Mouse (Mus musculus): ENCODE results near the gene Rasal2. TPM values are rescaled to one million over a fixed set of nuclear protein-coding genes. Genes with fewer than 3 reads are reported as not detected.

Gene Rasal2
- polyA plus RNA-seq, 1 experiment from 2014 or later, result 9.5 TPM

GRCm38 (mm10) chr1:157448805-157449188, 36.4 kb upstream of the Rasal2 start:
- H3K36me3 ChIP-seq, result no peaks in the 10 kb centered on the region
- H3K27me3 ChIP-seq, result no peaks in the 10 kb centered on the region
- no peak overlapping the region for H3K4me3 ChIP-seq
- H3K27ac ChIP-seq, result peak overlapping the region; percentile 71
- H3K4me1 ChIP-seq, result peaks cover 10% of the 10 kb centered on the region; the same call in 1 of the 2 replicates
- H3K9ac ChIP-seq, result no peak overlapping the region
- no peak overlapping the region for H3K4me2 ChIP-seq
- no peaks in the 10 kb centered on the region for H3K9me3 ChIP-seq
- no peak for ATAC-seq (ENCODE audit: borderline replicate concordance, extremely low read depth, low FRiP score, low TSS enrichment)
- 52% methylated on average over 5 of the region's 5 CpGs for WGBS

- ATAC-seq (ENCODE audit: borderline replicate concordance, extremely low read depth, low FRiP score, low TSS enrichment), result no peak
- no peaks in the 10 kb centered on the region for H3K9me3 ChIP-seq
- H3K4me1 ChIP-seq, result peaks cover 10% of the 10 kb centered on the region; the same call in 1 of the 2 replicates
- H3K9ac ChIP-seq, result no peak overlapping the region
- no peak overlapping the region for H3K4me3 ChIP-seq
- H3K36me3 ChIP-seq, result no peaks in the 10 kb centered on the region
- H3K27me3 ChIP-seq, result no peaks in the 10 kb centered on the region
- peak overlapping the region; percentile 71 for H3K27ac ChIP-seq
- H3K4me2 ChIP-seq, result no peak overlapping the region
- 35% methylated on average over 7 of the region's 7 CpGs for WGBS
Observed at GRCm38 (mm10) chr1:157448164-157448804, 35.9 kb upstream of the Rasal2 start.

- no peak overlapping the region for H3K27ac ChIP-seq
- 64% methylated on average over 4 of the region's 4 CpGs for WGBS
Observed at GRCm38 (mm10) chr1:157447142-157447541, 34.7 kb upstream of the Rasal2 start.

GRCm38 (mm10) chr1:157446325-157446724, 33.9 kb upstream of the Rasal2 start:
- WGBS, result 60% methylated on average over 7 of the region's 7 CpGs
- H3K4me1 ChIP-seq, result peaks cover 10% of the 10 kb centered on the region; the same call in 1 of the 2 replicates
- no peaks in the 10 kb centered on the region for H3K36me3 ChIP-seq
- no peak overlapping the region for H3K4me2 ChIP-seq
- H3K27ac ChIP-seq, result no peak overlapping the region
- H3K9me3 ChIP-seq, result no peaks in the 10 kb centered on the region
- no peak for ATAC-seq (ENCODE audit: borderline replicate concordance, extremely low read depth, low FRiP score, low TSS enrichment)
- H3K27me3 ChIP-seq, result no peaks in the 10 kb centered on the region
- H3K9ac ChIP-seq, result no peak overlapping the region
- H3K4me3 ChIP-seq, result no peak overlapping the region

More at GRCm38 (mm10) chr1:157447142-157447541, 34.7 kb upstream of the Rasal2 start:
- ATAC-seq (ENCODE audit: borderline replicate concordance, extremely low read depth, low FRiP score, low TSS enrichment), result no peak
- H3K9ac ChIP-seq, result no peak overlapping the region
- no peaks in the 10 kb centered on the region for H3K9me3 ChIP-seq
- H3K4me1 ChIP-seq, result peaks cover 10% of the 10 kb centered on the region; the same call in 1 of the 2 replicates
- no peaks in the 10 kb centered on the region for H3K36me3 ChIP-seq
- no peaks in the 10 kb centered on the region for H3K27me3 ChIP-seq
- no peak overlapping the region for H3K4me2 ChIP-seq
- H3K4me3 ChIP-seq, result no peak overlapping the region

DNA sequence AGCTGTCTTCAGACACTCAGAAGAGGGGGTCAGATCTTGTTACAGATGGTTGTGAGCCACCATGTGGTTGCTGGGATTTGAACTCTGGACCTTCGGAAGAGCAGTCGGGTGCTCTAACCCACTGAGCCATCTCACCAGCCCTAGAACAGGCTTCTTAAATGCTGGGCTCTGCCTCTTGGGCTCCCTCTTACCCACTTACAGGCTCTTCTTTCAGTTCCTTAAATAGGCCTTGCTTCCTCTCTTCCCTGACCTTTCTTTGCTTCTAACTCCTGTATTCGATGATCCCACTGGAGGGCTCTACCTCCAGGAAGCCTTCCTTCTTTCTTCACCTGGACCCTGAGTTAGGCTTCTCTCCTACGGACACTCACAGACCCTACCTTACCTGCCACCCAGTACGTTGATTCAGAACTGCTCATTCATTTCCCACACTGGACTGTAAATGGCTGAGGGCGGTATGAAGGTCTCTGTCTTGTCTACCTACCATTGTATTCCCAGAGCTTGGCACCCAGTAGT, 33.1 kb upstream of the Rasal2 start:
- no peak overlapping the region for H3K4me2 ChIP-seq
- no peaks in the 10 kb centered on the region for H3K9me3 ChIP-seq
- no peak overlapping the region for H3K9ac ChIP-seq
- ATAC-seq (ENCODE audit: borderline replicate concordance, extremely low read depth, low FRiP score, low TSS enrichment), result no peak
- H3K4me3 ChIP-seq, result no peak overlapping the region
- peaks cover 10% of the 10 kb centered on the region; the same call in 1 of the 2 replicates for H3K4me1 ChIP-seq
- no peak overlapping the region for H3K27ac ChIP-seq
- H3K36me3 ChIP-seq, result no peaks in the 10 kb centered on the region
- WGBS, result 83% methylated on average over 6 of the region's 6 CpGs
- H3K27me3 ChIP-seq, result no peaks in the 10 kb centered on the region

DNA sequence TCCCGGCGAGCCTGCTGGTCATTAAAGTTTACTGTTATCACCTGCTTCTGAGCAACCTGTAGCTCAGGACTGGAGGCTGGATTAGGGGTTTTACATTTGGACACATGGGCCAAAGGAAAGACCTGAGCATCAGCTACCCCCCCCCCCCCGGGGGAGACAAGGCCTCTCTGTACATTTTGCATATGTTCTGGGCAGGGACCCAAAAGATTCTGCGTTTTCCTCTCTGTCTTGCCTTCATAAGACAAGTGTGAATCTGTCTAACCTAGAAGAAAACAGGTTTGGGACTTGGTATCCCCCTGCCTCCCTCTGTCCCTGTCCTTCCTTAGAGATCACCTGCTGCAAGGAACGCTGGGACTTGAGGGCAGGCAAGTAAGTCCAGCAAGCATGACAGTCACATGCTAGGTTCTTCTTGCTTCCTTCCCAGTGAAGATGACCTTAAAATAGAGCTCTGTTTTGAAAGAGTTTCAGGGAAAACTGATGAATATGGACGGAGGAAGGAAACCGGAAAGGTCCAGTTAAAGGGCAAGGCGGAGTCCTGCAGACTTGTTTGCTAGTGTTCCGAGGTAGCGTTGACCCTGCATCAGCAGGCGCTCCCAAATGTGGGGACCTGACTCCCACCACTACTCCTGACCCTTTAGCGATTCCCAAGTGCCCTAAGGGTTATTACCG, 32.4 kb upstream of the Rasal2 start:
- no peak for ATAC-seq (ENCODE audit: borderline replicate concordance, extremely low read depth, low FRiP score, low TSS enrichment)
- Histone ChIP-seq H3K27ac (peak overlapping the region; percentile 71), H3K36me3 (no peaks in the 10 kb centered on the region), H3K9ac (no peak overlapping the region), H3K27me3 (no peaks in the 10 kb centered on the region), H3K4me2 (no peak overlapping the region), H3K4me3 (no peak overlapping the region), H3K9me3 (no peaks in the 10 kb centered on the region), H3K4me1 (0 out of 2 replicates have a peak, but pooled peaks cover 5% of the 10 kb centered on the region)
- WGBS, result 60% methylated on average over 13 of the region's 13 CpGs

GRCm38 (mm10) chr1:157443723-157444561, 31.5 kb upstream of the Rasal2 start:
- H3K27ac ChIP-seq, result peak overlapping the region; percentile 71
- H3K4me2 ChIP-seq, result peak overlapping the region; percentile 14
- no peaks in the 10 kb centered on the region for H3K4me1 ChIP-seq
- no peaks in the 10 kb centered on the region for H3K36me3 ChIP-seq
- no peak overlapping the region for H3K4me3 ChIP-seq
- H3K9me3 ChIP-seq, result no peaks in the 10 kb centered on the region
- no peaks in the 10 kb centered on the region for H3K27me3 ChIP-seq
- WGBS, result 41% methylated on average over 19 of the region's 19 CpGs
- ATAC-seq (ENCODE audit: borderline replicate concordance, extremely low read depth, low FRiP score, low TSS enrichment), result no peak
- H3K9ac ChIP-seq, result no peak overlapping the region

DNA sequence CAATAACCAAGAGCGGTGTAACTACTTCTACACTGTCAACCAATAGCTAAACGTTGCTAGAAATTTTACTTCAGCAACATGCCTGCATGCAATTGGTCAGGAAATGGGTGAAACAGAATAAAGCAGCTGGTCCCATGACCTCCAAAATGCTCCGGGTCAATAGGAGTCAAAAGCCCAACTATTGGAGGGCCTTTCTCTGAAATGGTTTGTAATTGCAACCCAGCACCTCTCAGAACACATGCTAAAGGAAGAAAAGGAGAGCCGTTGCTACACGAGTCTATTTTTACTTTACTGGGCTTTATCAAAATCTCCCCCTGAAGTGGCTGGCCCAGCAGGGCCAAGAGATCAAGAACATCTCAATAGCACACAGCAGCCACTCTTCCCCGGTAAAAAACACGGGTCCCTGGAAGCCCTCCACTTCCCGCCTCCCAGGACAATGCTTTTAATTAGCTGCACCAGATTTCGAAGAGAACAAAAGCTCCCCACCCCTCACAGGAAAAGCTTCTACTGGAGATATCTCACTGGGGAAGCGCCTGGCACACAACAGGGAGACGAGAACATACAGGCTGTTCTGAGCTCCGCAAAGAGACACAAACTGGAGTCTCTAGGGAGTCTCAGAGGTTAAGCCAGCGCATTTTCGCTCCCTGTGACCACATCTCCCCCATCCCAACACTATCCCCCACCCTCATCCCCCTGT, 30.8 kb upstream of the Rasal2 start:
- Histone ChIP-seq H3K4me1 (no peaks in the 10 kb centered on the region), H3K4me3 (no peak overlapping the region), H3K4me2 (peak overlapping the region; percentile 14), H3K27ac (peak overlapping the region; percentile 71), H3K9me3 (no peaks in the 10 kb centered on the region), H3K36me3 (no peaks in the 10 kb centered on the region), H3K27me3 (no peaks in the 10 kb centered on the region), H3K9ac (no peak overlapping the region)
- 28% methylated on average over 14 of the region's 14 CpGs for WGBS
- no peak for ATAC-seq (ENCODE audit: borderline replicate concordance, extremely low read depth, low FRiP score, low TSS enrichment)

GRCm38 (mm10) chr1:157439973-157440641, 27.7 kb upstream of the Rasal2 start:
- H3K9ac ChIP-seq, result no peak overlapping the region
- no peaks in the 10 kb centered on the region for H3K27me3 ChIP-seq
- WGBS, result 24% methylated on average over 14 of the region's 14 CpGs
- no peak overlapping the region for H3K4me2 ChIP-seq
- no peak overlapping the region for H3K4me3 ChIP-seq
- no peaks in the 10 kb centered on the region for H3K9me3 ChIP-seq
- H3K4me1 ChIP-seq, result no peaks in the 10 kb centered on the region
- no peaks in the 10 kb centered on the region for H3K36me3 ChIP-seq
- ATAC-seq (ENCODE audit: borderline replicate concordance, extremely low read depth, low FRiP score, low TSS enrichment), result no peak
- no peak overlapping the region for H3K27ac ChIP-seq

DNA sequence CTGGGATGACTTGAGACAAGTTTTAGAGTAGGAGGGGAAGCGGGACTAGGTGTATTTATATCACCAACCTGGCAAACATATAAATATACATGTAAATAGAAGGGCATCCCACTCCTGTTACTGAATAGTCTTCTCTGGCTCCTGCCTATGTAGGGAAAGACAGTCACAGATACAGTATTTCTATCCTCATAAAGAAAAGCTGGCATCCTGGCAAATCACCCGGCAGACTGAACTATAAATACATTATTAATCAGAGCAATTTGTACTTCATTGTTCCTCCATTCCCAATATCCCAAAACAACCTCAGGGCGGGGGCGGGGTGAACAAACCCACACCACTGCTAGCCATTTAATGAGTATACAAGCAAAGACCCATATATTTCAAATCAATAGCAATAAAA, 26.7 kb upstream of the Rasal2 start:
- no peak overlapping the region for H3K27ac ChIP-seq
- no peak overlapping the region for H3K4me2 ChIP-seq
- no peak overlapping the region for H3K4me3 ChIP-seq
- no peak for ATAC-seq (ENCODE audit: borderline replicate concordance, extremely low read depth, low FRiP score, low TSS enrichment)
- no peak overlapping the region for H3K9ac ChIP-seq
- 86% methylated on average over 4 of the region's 4 CpGs for WGBS
- no peaks in the 10 kb centered on the region for H3K9me3 ChIP-seq
- H3K27me3 ChIP-seq, result no peaks in the 10 kb centered on the region
- H3K36me3 ChIP-seq, result no peaks in the 10 kb centered on the region
- H3K4me1 ChIP-seq, result no peaks in the 10 kb centered on the region

DNA sequence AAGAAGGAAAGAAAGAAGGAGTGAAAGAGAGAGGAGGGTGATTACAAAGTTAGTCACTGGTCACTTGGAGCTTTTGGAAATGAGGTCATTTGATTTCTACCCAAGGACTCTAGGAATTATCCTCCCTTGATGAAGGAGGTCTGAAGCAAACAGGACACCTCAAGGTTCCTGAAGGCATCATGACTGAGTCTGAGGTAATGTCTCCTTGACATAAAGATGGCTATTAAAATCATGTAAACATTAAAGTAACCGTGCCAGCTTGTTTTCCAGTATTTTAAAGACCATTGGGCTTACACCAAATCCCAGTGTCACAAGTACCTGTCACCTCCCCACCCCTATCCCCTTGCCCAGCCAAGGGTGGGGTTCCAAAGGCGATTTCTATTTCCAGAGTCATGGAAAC, 25.9 kb upstream of the Rasal2 start:
- no peak overlapping the region for H3K27ac ChIP-seq
- ATAC-seq (ENCODE audit: borderline replicate concordance, extremely low read depth, low FRiP score, low TSS enrichment), result no peak
- no peaks in the 10 kb centered on the region for H3K36me3 ChIP-seq
- H3K4me2 ChIP-seq, result no peak overlapping the region
- H3K27me3 ChIP-seq, result no peaks in the 10 kb centered on the region
- no peak overlapping the region for H3K4me3 ChIP-seq
- 84% methylated on average over 2 of the region's 2 CpGs for WGBS
- H3K9ac ChIP-seq, result no peak overlapping the region
- no peaks in the 10 kb centered on the region for H3K4me1 ChIP-seq
- no peaks in the 10 kb centered on the region for H3K9me3 ChIP-seq
